Mouse (Mus musculus) frontal cortex, postnatal 10 days (tissue): ENCODE data around the gene Ubac2.
"Not testable (repeated sequence)": the region's sequence is repeated elsewhere in the genome, so short reads cannot be mapped to it uniquely, and the experiment has no call there.

Experiments used
- DNase-seq, 2 experiments: peaks; one replicate each; pipeline ENCODE4 v3.0.0; 2022; ENCODE audit warnings: low spot score in 2 of 2, mixed read lengths in 1 of 2

Ubac2 gene

GRCm38 (mm10) chr14:122047784-122048183 is 169.4 kb downstream of the Ubac2 start:
- DNase-seq = no peak

- DNase-seq = no peak
Observed at GRCm38 (mm10) chr14:122048816-122049215, 170.4 kb downstream of the Ubac2 start.

GRCm38 (mm10) chr14:122052896-122053635 is 174.6 kb downstream of the Ubac2 start:
- no peak for DNase-seq

GRCm38 (mm10) chr14:122056871-122057270 is 178.5 kb downstream of the Ubac2 start:
- no peak for DNase-seq

- no peak for DNase-seq
Observed at GRCm38 (mm10) chr14:122057941-122058346, 179.5 kb downstream of the Ubac2 start.

DNA sequence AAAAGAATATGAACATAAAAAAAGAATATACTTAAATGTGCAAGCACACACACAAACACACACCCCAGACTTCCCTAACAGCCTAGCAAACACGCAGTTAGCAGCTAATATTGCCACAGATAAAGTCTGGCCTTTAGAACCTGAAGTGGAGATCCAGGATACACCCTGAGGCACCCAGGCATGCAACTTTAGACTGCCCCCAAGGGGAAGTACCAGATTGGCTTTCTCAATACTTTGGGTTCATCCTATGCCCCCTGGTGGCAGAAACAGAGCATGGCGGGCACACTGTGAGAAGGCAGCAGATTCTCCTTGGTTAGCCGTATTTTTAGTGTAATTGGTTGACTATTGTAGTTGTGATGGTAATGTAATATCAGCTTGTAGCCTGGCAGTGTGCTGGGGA is 182.2 kb downstream of the Ubac2 start:
- DNase-seq = peak; percentile 45 to 70

DNA sequence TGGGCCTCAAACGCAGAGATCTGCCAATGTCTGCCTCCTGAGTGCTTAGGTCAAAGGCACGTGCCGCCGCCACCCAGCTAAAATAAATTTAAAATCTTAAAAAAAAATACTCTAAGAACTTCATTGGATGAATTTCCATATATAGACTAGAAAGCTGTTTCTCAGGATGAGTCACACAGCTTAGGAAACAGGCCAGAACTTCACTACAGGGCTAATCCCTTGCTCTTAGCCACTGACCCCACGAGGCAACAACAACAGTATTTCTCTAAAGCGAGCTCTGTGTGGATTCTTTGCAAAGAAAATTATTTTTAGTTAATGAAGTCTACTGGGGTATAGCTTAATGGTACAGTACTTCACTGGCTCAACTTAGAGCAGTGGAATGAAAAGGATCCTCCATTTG is 183.0 kb downstream of the Ubac2 start:
- no peak for DNase-seq

GRCm38 (mm10) chr14:122062411-122063090 is 184.1 kb downstream of the Ubac2 start:
- DNase-seq = no peak

DNA sequence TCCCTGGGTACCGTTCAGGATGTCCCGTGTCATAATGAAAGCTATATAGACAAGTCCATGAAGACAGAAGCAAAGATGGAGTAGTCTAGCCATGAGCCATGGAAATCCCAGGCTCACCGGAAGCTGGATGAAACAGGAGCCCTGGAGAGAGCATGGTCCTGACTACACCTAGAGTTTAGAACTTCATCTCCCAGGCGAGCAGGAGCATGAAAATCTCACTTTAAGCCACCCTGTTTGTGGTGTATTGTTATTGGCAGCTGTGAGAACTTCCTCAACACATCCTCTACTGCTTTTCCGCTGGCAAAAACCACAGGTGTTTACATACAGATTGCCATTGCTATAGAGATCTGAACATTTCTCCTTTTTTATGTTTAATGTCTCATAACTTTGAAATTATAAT is 185.2 kb downstream of the Ubac2 start:
- no peak for DNase-seq

DNA sequence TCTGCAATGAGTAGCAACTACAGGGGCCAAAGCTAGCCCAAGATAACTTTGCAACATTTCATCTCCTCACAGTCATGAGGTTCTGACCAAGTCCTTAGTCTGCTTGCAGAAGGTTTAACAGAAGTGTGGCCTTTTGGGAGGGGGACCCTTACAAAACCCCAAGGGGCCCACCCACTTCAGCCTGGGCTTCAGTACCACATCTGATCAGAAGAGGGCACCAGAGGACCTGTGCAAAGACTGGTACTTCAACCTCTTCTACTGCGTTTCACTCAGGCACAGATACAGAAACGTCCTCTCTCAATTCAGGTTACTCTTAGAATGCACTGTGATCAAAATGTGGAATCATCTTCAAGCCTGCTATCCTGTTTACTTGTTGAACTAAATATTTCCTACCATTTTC is 186.1 kb downstream of the Ubac2 start:
- peak; percentile 26 to 57 for DNase-seq

DNA sequence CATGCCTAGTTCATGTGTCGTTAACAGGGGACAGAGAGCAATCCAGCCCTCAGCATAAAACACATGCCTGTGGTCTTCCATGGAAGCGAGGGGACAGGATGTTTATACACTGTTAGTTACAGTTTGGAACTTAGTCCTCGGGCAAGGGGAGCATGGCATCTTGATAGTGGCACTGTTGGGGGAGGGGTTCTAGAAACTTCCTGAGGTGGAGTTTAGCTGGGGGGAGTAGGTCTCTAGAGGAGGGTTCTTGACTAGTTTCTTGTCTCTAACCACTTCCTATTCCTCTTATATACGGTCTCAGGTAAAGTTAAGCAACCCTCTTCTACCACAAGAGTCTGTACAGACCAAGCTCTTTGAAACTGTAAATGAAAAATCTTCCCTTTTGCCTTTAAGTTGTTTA is 187.8 kb downstream of the Ubac2 start:
- DNase-seq = no peak

DNA sequence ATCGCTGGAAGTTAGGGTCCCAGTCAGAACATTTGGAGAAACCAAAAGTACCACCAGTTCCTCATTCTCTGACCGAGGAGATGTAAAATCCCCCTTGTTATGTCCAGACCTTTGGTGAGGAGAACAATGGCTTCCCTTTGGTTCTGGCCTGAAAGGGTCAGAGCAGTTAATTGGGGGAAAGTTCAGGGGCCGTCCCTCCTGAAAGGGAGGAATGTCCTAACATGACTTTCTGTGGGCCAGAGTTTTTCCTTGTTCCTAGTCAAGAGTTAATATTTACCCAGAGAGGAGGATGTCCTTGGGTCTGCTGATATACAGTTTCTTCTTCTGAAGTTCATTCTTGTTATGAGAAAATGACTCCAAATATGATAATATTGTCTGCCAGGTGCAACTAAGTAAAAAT is 189.6 kb downstream of the Ubac2 start:
- DNase-seq = not testable (repeated sequence)

DNA sequence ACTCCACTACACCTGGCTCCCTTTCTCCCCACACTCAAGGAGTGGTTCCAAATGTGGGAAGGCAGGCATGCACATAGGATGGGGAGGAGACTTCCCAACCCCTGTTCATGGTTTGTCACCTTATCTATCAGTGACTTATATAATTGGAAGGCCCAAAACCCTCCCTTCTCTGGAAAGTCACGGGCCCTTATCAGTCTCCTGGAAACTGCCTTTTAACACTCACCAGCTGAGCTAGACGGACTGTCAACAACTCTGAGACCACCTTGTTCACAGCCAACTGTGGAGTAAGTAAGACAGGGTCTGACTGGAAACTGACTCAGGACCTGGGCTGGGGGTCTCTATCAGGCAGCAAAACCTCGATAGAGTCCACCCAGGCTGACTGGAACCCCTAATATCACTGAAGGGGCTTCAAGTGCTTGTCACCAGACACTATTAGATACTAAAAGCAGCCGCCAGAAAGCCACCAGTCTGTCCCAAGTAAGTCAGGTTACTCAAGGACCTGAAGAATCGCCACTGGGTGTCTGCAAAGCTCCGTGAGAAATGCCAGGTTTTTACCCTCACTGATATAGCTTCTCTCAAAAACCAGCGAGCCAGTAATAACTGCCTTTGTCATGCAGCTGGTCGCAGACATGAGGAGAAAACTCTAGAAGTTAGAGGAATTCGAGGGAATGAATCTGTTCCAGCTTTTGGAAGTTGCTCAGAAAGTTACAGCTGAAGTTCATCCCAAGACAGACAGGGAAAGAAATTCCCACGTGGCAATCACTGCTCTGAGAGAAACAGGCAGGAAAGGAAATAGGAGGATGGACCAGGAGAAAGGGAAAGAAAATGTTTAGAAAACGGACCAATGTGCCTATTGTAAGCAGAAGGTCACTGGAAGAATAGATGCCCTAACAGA is 190.6 kb downstream of the Ubac2 start:
- no peak for DNase-seq

DNA sequence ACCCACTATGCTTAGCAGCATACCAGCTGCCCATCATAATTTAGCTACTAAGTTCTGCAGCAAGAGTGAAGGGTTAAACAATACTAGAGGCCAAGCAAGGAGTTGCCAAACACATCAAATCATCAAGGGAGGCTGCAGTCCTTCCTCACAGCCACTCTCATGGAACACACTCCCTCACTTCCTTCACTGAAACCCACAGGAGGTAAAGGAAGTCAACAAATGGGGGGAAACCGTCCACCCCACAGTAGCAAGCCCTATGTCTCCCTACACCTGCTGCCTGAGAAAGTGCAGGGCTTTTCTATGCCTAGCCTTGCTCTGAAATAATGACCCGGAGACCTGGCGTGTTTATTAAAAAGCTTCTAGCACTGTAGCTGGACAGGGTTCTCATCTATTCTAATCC is 191.5 kb downstream of the Ubac2 start:
- DNase-seq = no peak
